Mouse (Mus musculus): ENCODE data around the gene Arhgap9. TPM values are rescaled to one million over a fixed set of nuclear protein-coding genes. Genes with fewer than 3 reads are reported as not detected.

Gene Arhgap9
- polyA plus RNA-seq, 1 experiment from 2014 or later: 13.5 TPM

- no peak overlapping the region for H3K9ac ChIP-seq (replicated peaks)
- H3K36me3 ChIP-seq (replicated peaks; ENCODE audit: insufficient read depth, low read length): no peaks in the 10 kb centered on the region
- no peak for TF ChIP-seq CTCF (IDR thresholded peaks at IDR 0.05; ENCODE audit: low read depth)
- no peak for TF ChIP-seq EP300 (IDR thresholded peaks at IDR 0.05; ENCODE audit: low read depth)
- H3K27ac ChIP-seq (ENCODE audit: low read depth): no peak overlapping the region
- H3K27me3 ChIP-seq (ENCODE audit: insufficient read depth, low read length): peaks cover 10% of the 10 kb centered on the region
- no peak overlapping the region for H3K4me3 ChIP-seq (ENCODE audit: low read depth, low read length)
- ATAC-seq (no peak), DNase-seq (no peak)
- no peaks in the 10 kb centered on the region for H3K9me3 ChIP-seq (ENCODE audit: low read length)
- WGBS (ENCODE audit: insufficient replicate concordance): 77% methylated on average over 3 of the region's 3 CpGs
- no peak overlapping the region for H3K4me2 ChIP-seq (ENCODE audit: low read depth, low read length)
- H3K4me1 ChIP-seq (ENCODE audit: insufficient read depth): peaks cover 6% of the 10 kb centered on the region
Observed at GRCm38 (mm10) chr10:127346173-127346572, 24.4 kb downstream of the Arhgap9 start.

GRCm38 (mm10) chr10:127348957-127349356, 27.2 kb downstream of the Arhgap9 start:
- peak; percentile 37 for DNase-seq
- Histone ChIP-seq H3K27me3 (ENCODE audit: insufficient read depth, low read length) (no peaks in the 10 kb centered on the region), H3K9me3 (ENCODE audit: low read length) (no peaks in the 10 kb centered on the region), H3K4me3 (ENCODE audit: low read depth, low read length) (no peak overlapping the region), H3K27ac (ENCODE audit: low read depth) (no peak overlapping the region), H3K4me2 (ENCODE audit: low read depth, low read length) (peak overlapping the region; percentile 66; the same call in 1 of the 2 replicates), H3K36me3 (replicated peaks; ENCODE audit: insufficient read depth, low read length) (no peaks in the 10 kb centered on the region), H3K9ac (replicated peaks) (no peak overlapping the region), H3K4me1 (ENCODE audit: insufficient read depth) (peaks cover 8% of the 10 kb centered on the region)
- TF ChIP-seq EP300 (IDR thresholded peaks at IDR 0.05; ENCODE audit: low read depth) (no peak), CTCF (IDR thresholded peaks at IDR 0.05; ENCODE audit: low read depth) (peak; percentile 47)
- 69% methylated on average over 4 of the region's 4 CpGs for WGBS (ENCODE audit: insufficient replicate concordance)
- no peak for ATAC-seq

GRCm38 (mm10) chr10:127349810-127350209, 28.0 kb downstream of the Arhgap9 start:
- TF ChIP-seq EP300 (IDR thresholded peaks at IDR 0.05; ENCODE audit: low read depth) (no peak), CTCF (IDR thresholded peaks at IDR 0.05; ENCODE audit: low read depth) (no peak)
- DNase-seq: no peak
- no peak for ATAC-seq
- H3K27ac ChIP-seq (ENCODE audit: low read depth): peak overlapping the region; percentile 93
- H3K9ac ChIP-seq (replicated peaks): peak overlapping the region; percentile 71
- 51% methylated on average over 8 of the region's 8 CpGs for WGBS (ENCODE audit: insufficient replicate concordance)
- H3K4me3 ChIP-seq (ENCODE audit: low read depth, low read length): peak overlapping the region; percentile 38; the same call in 1 of the 2 replicates
- peaks cover 12% of the 10 kb centered on the region for H3K4me1 ChIP-seq (ENCODE audit: insufficient read depth)
- no peaks in the 10 kb centered on the region for H3K27me3 ChIP-seq (ENCODE audit: insufficient read depth, low read length)
- no peaks in the 10 kb centered on the region for H3K9me3 ChIP-seq (ENCODE audit: low read length)
- no peaks in the 10 kb centered on the region for H3K36me3 ChIP-seq (replicated peaks; ENCODE audit: insufficient read depth, low read length)
- H3K4me2 ChIP-seq (ENCODE audit: low read depth, low read length): peak overlapping the region; percentile 66

- DNase-seq (peak; percentile 82), ATAC-seq (peak; percentile 37)
- no peaks in the 10 kb centered on the region for H3K27me3 ChIP-seq (ENCODE audit: insufficient read depth, low read length)
- peak overlapping the region; percentile 38 for H3K4me3 ChIP-seq (ENCODE audit: low read depth, low read length)
- no peaks in the 10 kb centered on the region for H3K9me3 ChIP-seq (ENCODE audit: low read length)
- H3K27ac ChIP-seq (ENCODE audit: low read depth): peak overlapping the region; percentile 93
- WGBS (ENCODE audit: insufficient replicate concordance): 12% methylated on average over 24 of the region's 24 CpGs
- peaks cover 12% of the 10 kb centered on the region for H3K4me1 ChIP-seq (ENCODE audit: insufficient read depth)
- no peaks in the 10 kb centered on the region for H3K36me3 ChIP-seq (replicated peaks; ENCODE audit: insufficient read depth, low read length)
- peak overlapping the region; percentile 71 for H3K9ac ChIP-seq (replicated peaks)
- TF ChIP-seq EP300 (IDR thresholded peaks at IDR 0.05; ENCODE audit: low read depth) (no peak), CTCF (IDR thresholded peaks at IDR 0.05; ENCODE audit: low read depth) (peak; percentile 89)
- peak overlapping the region; percentile 66 for H3K4me2 ChIP-seq (ENCODE audit: low read depth, low read length)
Observed at GRCm38 (mm10) chr10:127350594-127351284, 29.0 kb downstream of the Arhgap9 start.

GRCm38 (mm10) chr10:127351285-127351595, 29.5 kb downstream of the Arhgap9 start:
- no peaks in the 10 kb centered on the region for H3K27me3 ChIP-seq (ENCODE audit: insufficient read depth, low read length)
- peak overlapping the region; percentile 93 for H3K27ac ChIP-seq (ENCODE audit: low read depth)
- peaks cover 17% of the 10 kb centered on the region for H3K4me1 ChIP-seq (ENCODE audit: insufficient read depth)
- no peak for ATAC-seq
- peak overlapping the region; percentile 38 for H3K4me3 ChIP-seq (ENCODE audit: low read depth, low read length)
- WGBS (ENCODE audit: insufficient replicate concordance): 79% methylated on average over 8 of the region's 8 CpGs
- no peaks in the 10 kb centered on the region for H3K36me3 ChIP-seq (replicated peaks; ENCODE audit: insufficient read depth, low read length)
- no peak for TF ChIP-seq EP300 (IDR thresholded peaks at IDR 0.05; ENCODE audit: low read depth)
- no peak for TF ChIP-seq CTCF (IDR thresholded peaks at IDR 0.05; ENCODE audit: low read depth)
- DNase-seq: no peak
- peak overlapping the region; percentile 66 for H3K4me2 ChIP-seq (ENCODE audit: low read depth, low read length)
- peak overlapping the region; percentile 71 for H3K9ac ChIP-seq (replicated peaks)
- H3K9me3 ChIP-seq (ENCODE audit: low read length): no peaks in the 10 kb centered on the region

- WGBS (ENCODE audit: insufficient replicate concordance): 60% methylated on average over 8 of the region's 8 CpGs
- ATAC-seq (peak; percentile 80), DNase-seq (peak; percentile 75)
- H3K4me3 ChIP-seq (ENCODE audit: low read depth, low read length): peak overlapping the region; percentile 38
- no peaks in the 10 kb centered on the region for H3K36me3 ChIP-seq (replicated peaks; ENCODE audit: insufficient read depth, low read length)
- peak overlapping the region; percentile 93 for H3K27ac ChIP-seq (ENCODE audit: low read depth)
- H3K9me3 ChIP-seq (ENCODE audit: low read length): no peaks in the 10 kb centered on the region
- H3K9ac ChIP-seq (replicated peaks): peak overlapping the region; percentile 71
- no peaks in the 10 kb centered on the region for H3K27me3 ChIP-seq (ENCODE audit: insufficient read depth, low read length)
- H3K4me1 ChIP-seq (ENCODE audit: insufficient read depth): peaks cover 20% of the 10 kb centered on the region
- H3K4me2 ChIP-seq (ENCODE audit: low read depth, low read length): peak overlapping the region; percentile 66
- TF ChIP-seq CTCF (IDR thresholded peaks at IDR 0.05; ENCODE audit: low read depth) (no peak; the same call in 1 of the 2 replicates), EP300 (IDR thresholded peaks at IDR 0.05; ENCODE audit: low read depth) (no peak)
Observed at GRCm38 (mm10) chr10:127351719-127352118, 30.0 kb downstream of the Arhgap9 start.
